Mouse (Mus musculus) kidney, adult 8-10 months (tissue): ENCODE data around the gene Stk4.
"Not testable (repeated sequence)": the region's sequence is repeated elsewhere in the genome, so short reads cannot be mapped to it uniquely, and the experiment has no call there.

Experiments used
- DNase-seq, 2 experiments: peaks; one replicate each; pipeline ENCODE4 v3.0.0; 2022

Stk4 gene

DNA sequence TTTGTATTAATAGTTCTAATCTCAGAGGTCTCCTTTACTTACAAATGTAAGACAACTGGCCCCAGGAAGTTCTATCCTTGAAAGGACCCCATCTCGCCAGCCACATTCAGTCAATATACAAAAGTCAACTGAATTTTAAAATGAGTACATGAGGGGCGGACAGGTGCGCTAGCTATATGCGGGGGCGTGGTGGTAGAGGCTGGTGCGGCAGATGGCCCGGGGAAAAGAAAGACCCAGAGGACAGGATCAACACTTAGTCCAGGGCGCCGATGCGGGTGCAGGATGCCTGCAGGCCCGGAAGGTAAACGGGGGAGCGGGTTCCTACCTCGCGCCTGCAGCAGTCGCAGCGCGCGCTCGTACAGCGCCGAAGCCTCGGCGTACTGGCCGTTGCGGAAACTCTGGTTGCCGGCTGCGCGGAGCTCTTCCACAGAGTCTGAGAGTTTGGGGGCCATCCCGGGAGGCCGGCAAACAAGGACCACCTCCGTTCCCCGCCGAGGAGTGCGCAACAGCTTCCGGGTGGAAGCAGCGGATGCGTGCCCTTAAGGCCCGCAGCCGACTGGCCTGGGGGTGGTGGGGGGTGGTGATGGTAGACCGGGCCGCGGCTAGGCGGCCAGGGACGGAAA, at the start of gene Stk4:
Gene Stk4 (plus strand): TSS at position 181 of the 623 bp plus-strand sequence.
- peak in 1 of 2 experiments; percentile 22 for DNase-seq

DNA sequence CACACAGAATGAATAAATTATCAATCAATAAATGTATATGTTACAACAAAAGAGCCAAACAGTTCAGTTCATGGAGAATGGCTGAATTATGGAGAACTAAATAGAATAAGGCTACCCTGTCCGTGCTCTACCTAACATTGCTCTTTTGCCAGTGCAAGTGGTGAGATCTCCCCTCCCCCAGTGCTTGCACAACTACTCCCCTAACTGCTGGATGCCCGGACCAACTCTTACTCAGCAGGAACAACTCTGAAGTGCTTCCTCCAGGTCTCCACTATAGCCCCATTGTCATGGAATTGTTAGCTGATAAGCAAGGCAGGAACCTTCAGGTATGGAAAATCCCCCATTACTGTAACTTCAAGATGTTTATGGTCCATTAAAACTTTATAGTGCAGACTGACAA, 48.0 kb upstream of the Stk4 start:
- DNase-seq: no peak

DNA sequence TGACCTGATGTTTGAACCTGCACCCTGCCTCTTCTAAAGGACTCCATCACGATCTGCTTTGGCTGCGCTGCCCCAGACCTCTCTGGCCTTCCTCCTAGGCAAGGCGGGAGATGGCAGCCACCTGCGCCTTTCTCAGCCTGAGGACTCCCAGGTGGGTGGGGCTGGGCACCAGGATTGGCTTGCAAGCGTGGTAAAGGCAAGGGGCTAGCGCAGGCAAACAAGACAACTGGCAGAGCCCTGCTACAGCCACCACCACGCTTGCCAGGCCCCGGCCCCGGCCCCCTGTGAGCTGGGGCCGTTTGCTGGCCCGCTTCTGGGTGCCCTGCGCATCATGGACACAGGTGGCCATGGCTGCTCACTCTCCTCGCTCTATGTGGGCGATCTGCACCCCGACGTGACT, 45.0 kb upstream of the Stk4 start, which contains the start of gene Pabpc1l:
Gene Pabpc1l (plus strand): TSS at position 301 of the 400 bp plus-strand sequence.
- no peak for DNase-seq

DNA sequence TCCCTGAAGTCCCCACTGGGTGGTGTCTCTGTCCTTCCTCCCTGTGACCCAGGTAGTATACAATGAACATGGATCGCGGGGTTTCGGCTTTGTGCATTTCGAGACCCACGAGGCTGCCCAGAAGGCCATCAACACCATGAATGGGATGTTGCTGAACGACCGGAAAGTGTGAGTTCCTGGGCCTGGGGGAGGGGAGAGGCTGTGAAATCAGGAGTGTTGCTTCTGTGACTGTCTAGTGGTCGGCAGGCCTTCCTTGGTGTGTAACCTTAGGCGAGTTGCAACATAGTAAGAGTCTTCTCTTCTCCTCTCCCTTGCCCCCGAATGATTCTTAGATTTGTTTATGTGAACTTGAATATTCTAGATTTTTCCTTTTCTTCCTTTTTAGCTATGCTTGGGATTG, 39.0 kb upstream of the Stk4 start:
- DNase-seq: no peak

DNA sequence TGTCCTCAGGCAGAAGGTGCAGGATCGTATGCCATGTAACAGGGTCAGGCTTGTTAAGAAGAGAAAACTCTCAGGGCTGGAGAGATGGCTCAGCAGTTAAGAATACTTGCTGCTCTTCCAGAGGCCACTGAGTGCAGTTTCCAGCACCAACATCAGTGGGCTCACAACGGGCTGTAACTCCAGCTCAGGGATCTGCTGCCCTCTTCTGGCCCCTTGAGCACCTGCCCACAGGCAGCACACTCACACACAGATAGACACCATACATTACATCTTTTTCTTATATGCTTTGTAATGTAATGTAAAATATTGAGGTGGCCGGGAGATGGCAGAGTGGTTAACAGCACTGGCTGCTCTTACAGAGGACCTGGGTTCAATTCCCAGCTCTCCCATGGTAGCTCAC, 37.1 kb upstream of the Stk4 start:
- DNase-seq: no peak

DNA sequence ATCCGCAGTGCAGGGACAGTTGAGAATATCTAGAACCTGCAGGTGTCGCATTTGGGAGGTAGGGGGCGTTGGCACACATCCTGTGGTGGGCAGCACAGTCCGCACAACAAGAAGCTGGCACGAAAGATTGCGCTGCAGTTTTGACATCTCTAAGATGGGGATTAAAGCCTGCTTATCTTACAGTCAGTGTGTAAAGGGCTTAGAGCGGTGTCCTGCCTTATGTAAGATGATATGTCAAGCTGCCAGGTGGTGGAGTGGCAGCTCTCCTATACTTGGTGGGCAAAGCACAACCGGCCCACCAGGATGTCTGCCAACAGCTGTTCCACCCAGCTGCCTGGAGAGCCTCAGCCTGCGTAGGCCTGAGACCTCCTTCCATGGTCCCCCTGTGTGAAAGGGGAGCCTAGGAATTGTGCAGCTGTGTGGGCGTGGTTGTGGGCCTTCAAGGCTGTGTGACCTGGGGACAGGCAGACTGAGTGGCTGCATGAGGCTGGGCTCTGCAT, 33.6 kb upstream of the Stk4 start:
- DNase-seq: no peak

DNA sequence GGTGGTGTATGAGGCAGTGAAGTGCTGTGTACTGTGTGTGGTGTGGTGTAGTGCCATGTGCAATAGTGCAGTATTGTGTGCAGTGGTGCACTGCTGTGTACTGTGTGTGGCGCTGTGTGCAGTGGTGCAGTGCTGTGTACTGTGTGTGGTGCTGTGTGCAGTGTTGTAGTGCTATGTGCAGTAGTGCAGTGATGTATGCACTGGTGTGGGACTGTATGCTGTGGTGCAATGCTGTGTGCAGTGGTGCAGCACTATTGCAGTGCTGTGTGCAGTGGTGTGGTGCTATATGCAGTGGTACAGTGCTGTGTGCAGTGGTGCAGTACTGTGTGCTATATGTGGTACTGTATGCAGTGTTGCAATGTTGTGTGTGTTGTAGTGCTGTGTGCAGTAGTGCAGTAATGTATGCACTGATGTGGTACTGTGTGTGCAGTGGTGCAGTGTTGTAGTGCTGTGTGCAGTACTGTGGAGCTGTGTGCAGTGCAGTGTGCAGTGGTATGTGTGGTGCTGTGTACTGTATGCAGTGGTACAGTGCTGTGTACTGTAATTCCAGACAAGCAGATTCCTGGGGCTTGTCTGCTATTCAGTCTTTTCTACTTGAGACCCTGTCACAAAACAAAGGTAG, 31.6 kb upstream of the Stk4 start:
- no peak for DNase-seq

DNA sequence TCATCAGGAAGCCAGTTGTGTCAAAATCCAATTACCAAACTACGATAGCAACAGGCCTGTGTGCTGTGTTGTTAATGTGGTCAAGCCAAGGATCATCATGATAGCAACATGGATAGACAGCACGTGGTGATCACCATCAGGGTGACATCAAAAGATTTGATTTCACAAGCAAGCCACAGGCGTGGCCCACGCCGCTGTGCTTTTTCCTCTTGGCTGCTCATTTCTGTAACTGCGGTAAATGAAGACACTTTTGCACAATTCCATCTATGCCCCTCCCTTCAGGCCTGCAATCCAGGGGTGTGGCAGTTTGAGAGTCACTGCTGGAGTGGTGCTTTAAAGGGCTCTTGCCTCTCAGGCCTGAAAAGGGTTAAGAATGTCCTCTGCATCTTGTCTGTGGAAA, 29.2 kb upstream of the Stk4 start:
- DNase-seq: no peak

DNA sequence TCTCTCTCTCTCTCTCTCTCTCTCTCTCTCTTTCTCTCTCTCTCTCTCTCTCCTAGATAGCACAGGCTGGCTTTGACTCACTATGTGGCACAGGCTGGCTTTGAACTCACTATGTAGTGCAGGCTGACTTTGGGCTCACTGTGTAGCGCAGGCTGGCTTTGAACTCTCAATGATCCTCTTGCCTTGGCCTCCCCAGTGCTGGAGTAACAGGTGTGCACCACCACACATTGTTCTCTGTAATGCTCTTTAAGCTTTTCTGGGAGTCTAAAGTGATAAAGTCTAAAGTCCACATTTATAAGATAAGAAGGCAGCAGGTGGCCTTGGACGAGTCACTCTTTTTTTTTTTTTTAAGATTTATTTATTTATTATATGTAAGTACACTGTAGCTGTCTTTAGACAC, 28.6 kb upstream of the Stk4 start:
- DNase-seq: no peak

DNA sequence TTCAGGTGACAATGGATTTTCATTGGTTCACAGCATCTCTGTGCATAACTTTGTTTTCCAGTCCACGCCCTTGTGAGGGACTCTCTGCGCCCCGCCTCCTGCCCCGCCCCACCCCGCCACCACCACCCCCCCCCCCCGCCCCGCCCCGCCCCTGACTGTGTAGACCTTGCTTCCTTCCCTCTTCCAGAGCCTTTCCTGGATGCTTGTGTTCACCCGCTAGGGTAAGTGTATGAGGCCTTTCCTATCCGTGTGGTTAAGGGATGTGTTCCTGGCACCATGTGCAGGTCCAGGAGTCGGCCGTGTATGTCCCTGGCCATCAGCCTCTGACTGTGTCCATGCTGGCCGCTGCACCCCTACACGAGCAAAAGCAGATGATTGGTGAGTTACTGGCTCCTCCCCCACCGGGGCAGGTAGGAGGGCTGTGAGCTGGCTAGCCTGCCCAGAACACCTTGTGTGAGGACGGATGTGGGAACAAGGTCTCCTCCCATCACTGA, 22.9 kb upstream of the Stk4 start:
- peak; percentile 38 to 49 for DNase-seq

DNA sequence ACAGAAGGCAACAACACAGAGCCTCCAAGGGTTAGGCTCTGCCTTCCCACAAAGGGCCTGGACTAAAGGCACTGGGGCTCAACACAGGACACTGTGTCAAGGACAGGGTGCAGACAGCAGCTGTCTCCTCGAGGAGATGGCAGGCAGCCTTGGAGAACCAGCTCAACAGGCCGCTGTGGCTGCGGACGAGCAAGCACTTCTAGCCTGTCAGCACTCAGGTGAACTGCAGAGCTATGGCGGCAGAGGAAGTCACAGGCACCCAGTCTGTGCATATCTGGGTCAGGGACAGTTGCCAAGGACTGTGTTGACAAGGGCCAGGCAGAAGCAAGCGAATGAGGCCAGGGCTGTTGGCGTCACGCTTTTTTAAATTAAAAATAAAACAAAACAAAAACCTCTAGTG, 16.4 kb upstream of the Stk4 start:
- DNase-seq: peak in 1 of 2 experiments; percentile 8

DNA sequence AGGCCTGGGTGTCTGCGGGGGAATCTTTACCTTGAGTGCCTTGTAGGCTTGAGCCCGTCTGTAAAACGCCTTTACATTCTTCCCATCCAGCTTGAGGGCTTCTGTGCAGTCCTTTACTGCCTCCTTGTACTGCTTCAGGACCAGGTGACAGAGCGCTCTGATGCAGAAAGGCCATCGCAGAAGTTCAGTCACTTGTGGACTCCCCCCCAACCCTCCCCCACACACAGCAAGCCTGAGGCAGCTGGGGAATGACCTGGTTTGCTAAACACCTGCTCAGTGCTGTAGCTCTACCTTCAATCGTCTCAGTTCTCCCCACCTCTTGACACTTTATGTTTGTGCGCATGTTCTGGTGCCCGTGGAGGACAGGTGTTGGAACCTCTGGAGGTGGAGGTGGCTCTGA, 15.5 kb upstream of the Stk4 start:
- DNase-seq: no peak

DNA sequence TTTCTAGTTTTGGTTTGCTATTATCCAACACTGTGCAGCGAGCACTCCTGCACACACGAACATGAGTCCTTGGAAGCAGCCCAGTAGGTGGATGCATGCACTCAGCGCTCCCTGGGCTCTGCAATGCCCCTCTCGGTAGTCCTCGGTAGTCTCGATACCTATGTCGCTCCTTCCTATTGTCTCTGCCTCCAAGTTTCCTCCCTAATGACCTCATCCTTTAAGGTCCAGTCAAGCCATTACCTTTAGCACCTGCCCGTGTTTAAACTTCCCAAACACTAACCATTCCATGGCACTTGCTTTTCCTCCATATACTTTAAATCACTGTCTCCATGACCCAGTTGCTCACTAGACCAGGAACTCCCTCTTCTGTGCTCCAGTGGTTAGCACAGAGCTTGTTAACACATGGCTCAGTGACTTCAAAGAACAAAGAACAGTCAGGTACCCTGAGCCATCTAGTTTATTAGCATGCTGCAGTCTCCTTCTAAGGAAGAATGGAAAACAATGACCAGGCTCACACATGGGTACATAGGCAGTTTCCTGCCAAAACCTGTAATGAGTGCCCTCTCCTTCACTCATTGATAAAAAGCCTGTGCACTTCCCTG, 10.4 kb upstream of the Stk4 start:
- DNase-seq: peak; percentile 17 to 37

DNA sequence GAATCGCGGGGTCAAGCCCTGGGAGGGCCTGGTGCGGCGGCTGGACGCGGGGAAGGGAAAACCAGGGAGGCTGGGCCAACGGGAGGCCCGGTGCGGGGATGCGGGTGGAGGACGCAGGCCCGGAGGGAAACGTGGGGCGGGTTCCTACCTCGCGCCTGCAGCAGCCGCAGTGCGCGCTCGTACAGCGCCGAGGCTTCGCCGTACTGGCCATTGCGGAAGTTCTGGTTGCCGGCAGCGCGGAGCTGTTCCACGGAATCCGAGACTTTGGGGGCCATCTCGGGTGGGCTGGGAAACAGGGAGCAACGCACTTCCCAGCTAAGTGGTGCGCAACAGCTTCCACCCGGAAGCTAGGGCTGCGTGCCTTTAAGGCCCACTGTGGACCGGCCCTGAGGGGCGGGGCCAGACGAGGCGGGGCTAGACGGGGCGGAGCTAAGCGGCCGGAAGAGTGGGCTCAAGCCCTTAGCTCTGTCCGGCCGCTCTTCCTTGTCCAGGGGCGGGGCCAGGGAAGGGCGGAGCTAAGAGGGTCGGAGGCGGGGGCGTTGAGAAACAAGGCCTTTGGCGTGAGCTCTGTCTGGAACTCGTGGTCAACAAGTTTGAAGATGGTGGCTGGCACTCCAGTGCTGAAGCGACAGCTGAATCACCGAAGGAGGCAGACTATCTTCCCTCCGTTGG, 779 bp downstream of the Stk4 start, which contains the start of gene Tomm34:
Gene Tomm34 (minus strand): TSS at position 405 of the 672 bp plus-strand sequence.
- DNase-seq: peak; percentile 96 to 97

DNA sequence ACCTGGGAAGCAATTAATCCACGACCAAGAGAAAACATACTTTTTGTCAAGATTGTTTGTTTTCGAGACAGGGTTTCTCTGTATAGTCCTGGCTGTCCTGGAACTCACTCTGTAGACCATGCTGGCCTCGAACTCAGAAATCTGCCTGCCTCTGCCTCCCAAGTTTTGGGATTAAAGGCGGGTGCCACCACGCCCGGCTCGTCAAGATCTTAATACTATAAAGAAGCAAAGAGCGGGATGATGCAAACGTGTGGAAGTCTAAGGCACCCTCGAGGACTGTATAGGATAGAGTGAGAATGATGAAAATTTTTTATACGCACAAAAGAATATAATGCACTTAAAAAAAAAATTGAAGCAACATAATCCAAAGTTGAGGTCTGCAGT, 1.3 kb downstream of the Stk4 start:
- DNase-seq: not testable (repeated sequence)

DNA sequence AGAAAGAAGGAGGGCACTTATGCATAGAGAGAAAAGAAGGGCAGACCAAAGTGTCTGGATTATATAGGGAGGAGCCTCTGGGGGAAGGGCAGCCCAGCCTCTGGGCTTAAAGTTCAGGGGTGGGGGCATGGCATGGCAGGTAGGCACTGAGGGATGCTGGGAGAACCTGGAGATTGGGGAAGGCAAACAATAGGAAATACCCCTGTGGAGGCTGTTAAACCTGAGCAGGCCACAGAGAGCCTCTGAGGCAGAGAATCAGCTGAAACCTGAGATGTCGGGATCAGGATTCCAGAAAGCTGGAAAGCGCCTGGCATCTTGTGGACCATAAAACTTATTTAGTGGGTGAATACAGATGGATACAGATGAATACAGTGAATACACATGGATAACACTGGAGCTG, 2.0 kb downstream of the Stk4 start:
- no peak for DNase-seq

DNA sequence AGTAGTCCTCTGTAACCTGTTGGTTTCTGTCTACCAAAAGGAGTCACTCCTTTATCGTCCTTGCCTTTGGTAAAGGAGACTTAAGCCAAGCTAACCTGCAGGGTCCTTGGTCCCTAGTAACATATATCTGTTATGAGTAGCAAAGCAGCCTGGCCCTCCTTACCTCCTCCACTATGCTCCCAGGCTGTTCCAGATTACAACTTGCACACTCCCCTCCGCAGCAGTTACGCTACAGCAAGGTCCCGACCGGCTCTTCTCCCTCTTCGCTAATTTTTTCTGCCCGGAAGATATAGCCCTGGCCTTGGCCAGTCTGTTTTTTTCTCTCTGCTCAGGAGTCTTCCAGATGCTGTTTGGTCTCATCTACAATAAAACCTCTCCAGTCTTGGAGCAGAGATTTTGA, 3.0 kb downstream of the Stk4 start:
- DNase-seq: no peak

DNA sequence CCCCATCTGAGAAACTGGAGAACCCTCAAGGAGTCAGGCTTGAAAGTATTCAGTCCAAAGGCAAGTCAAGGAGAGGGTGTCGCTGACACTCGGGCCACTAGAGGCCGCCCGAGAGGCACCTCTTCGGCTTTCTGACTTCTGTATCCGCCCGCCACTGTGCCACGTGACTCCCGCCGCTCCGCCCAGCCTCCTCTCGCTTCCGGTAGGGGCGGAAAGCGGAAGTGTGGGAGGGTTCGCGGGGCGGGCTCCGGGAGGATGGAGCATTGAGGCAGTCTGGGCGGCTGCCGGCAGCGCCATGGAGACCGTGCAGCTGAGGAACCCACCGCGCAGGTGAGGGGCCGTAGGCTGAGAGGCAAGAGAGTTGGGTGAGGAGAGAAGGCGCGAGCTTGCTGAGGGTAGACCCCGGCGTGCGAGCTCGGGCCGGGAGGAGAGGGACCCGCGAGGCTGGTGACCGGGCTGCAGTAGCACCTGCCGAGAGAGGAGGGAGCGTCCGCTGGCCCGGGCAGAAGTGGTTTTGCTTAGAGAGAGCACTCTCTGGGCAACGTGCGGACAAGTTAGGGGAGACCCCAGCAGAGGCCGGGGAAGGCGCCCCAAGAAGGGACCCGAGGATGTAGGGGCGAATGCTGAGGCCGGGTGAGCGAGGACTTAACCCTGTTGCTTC, 3.9 kb downstream of the Stk4 start:
- peak; percentile 98 to 99 for DNase-seq

DNA sequence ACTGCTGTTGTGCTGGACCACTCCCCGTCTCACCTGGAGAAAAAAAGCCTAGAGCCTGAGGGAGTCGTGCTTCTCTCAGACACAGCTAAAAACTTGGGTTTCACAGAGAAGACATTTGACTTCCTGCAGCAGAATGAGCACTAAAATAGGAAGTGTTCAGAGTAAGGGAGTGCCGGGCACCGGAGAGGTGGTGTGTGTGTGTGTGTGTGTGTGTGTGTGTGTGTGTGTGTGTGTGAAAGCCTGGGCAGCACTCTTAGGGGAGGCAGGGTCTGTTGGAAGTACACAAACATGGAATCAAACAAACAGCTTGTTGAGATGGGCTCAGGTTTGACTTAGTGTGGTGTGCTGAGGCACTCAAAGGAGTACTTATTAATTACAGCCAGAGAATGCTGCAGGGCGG, 5.0 kb downstream of the Stk4 start:
- DNase-seq: no peak

DNA sequence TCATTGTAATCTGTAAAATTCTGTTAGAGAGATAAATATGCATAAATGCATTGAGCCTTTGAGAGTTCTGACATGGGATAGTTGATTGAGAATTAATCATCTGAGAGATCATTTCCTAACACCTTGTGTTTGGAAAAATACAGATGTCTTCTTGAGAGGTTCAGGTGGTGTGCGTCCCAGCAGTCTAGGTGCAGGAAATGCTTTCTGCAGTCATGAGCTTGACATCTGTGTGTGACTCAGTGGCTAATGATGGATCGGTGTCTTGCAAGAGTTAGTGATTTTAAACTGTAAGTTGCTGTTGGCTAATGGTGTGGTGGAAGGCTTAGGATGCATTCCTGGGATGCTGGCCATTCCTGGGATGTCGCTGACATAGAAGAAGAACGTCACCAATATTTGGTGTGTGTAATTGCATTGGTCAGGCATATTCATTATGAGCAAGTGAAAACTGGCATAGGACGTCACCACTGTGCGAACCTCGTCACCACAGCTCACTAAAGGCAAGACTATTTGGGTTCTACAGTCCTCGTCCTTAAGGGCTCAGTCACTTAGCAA, 6.8 kb downstream of the Stk4 start:
- DNase-seq: no peak

DNA sequence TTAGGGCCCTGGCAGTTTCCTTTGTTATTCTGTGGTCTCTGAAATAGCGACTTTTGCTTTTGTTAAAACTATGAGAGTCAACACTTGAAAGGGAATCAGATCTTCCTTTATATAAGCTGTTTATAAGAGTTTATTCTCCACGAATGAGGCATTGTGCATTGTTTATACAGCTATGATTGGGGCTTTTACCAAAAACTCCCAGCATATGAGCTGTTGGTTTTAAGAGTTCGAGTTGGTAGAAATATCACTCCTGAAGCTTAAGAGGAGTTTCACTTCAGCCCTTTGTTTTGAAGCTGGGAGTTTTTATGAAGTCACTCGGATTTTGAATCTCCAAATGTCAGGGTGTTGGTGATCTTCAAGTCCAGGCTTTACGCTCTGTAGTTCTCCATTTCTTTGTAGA, 7.8 kb downstream of the Stk4 start:
- DNase-seq: no peak

DNA sequence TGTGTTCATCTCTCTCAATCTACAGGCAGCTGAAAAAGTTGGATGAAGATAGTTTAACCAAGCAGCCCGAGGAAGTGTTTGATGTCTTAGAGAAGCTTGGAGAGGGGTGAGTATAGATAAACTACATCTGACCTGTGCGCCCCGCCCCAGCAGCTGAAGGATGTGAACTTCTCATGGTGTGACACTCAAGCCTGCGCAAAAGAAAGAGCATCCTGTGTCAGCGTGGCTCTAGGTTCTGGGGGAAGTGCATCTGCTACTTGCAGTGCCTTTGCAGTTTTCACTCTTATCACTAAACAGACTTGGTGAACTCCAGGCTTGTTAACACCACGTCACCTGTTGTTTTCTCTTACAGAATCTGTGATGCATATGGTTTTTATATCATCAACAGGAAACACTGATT, 9.4 kb downstream of the Stk4 start:
- no peak for DNase-seq

DNA sequence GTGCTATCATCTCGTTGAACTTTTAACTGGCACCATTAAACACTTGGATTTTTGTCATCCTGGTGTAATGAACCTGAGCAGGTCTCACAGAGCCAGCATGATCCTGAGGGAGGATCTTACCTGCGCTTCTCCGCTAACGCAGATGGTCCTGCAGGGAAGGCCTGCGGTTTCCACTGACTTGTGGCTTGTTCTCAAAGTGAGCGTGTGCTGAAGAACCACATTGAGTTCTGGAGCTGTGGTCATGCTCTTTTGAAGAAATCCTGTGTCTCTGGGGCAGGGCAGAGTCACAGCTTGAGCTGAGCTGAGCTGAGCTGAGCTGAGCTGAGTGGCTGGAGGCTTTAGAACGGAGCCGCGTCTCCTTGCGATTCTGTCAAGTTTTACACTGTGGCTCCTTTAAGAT, 11.5 kb downstream of the Stk4 start:
- no peak for DNase-seq
